Mouse (Mus musculus): ENCODE measurements around the gene Il9r. TPM values are rescaled to one million over a fixed set of nuclear protein-coding genes. Genes with fewer than 3 reads are reported as not detected.

The Il9r gene
- polyA plus RNA-seq, 1 experiment from 2014 or later = 0.13 TPM

- ATAC-seq (ENCODE audit: low read depth) (no peak), DNase-seq (no peak)
- peaks cover 98% of the 10 kb centered on the region for H3K36me3 ChIP-seq
- no peak overlapping the region for H3K4me2 ChIP-seq
- H3K4me3 ChIP-seq (replicated peaks) = no peak overlapping the region
- peak overlapping the region; percentile 81 for H3K9ac ChIP-seq
- no peaks in the 10 kb centered on the region for H3K9me3 ChIP-seq (replicated peaks)
- H3K27me3 ChIP-seq = no peaks in the 10 kb centered on the region
- peak overlapping the region; percentile 97 for H3K27ac ChIP-seq
- 60% methylated on average over 9 of the region's 9 CpGs for WGBS (ENCODE audit: insufficient replicate concordance)
- H3K4me1 ChIP-seq (replicated peaks) = peaks cover 58% of the 10 kb centered on the region
These were observed 36.8 kb upstream of the Il9r start for GRCm38 (mm10) chr11:32236712-32237410.

- no peak for ATAC-seq (ENCODE audit: low read depth)
- peak overlapping the region; percentile 97 for H3K27ac ChIP-seq
- no peaks in the 10 kb centered on the region for H3K9me3 ChIP-seq (replicated peaks)
- H3K36me3 ChIP-seq = peaks cover 98% of the 10 kb centered on the region
- WGBS (ENCODE audit: insufficient replicate concordance) = 89% methylated on average over 2 of the region's 2 CpGs
- no peak overlapping the region for H3K4me2 ChIP-seq
- no peak for DNase-seq
- H3K4me3 ChIP-seq (replicated peaks) = no peak overlapping the region
- H3K4me1 ChIP-seq (replicated peaks) = peaks cover 51% of the 10 kb centered on the region
- H3K9ac ChIP-seq = peak overlapping the region; percentile 24; the same call in 1 of the 2 replicates
- no peaks in the 10 kb centered on the region for H3K27me3 ChIP-seq
These were observed 36.1 kb upstream of the Il9r start for GRCm38 (mm10) chr11:32236132-32236531.

- 82% methylated on average over 3 of the region's 3 CpGs for WGBS (ENCODE audit: insufficient replicate concordance)
- peak overlapping the region; percentile 24; the same call in 1 of the 2 replicates for H3K9ac ChIP-seq
- H3K4me1 ChIP-seq (replicated peaks) = peaks cover 51% of the 10 kb centered on the region
- ATAC-seq (ENCODE audit: low read depth) (no peak), DNase-seq (no peak)
- H3K27me3 ChIP-seq = no peaks in the 10 kb centered on the region
- peak overlapping the region; percentile 97 for H3K27ac ChIP-seq
- peaks cover 98% of the 10 kb centered on the region for H3K36me3 ChIP-seq
- no peaks in the 10 kb centered on the region for H3K9me3 ChIP-seq (replicated peaks)
- H3K4me3 ChIP-seq (replicated peaks) = no peak overlapping the region
- H3K4me2 ChIP-seq = no peak overlapping the region
These were observed 35.6 kb upstream of the Il9r start for GRCm38 (mm10) chr11:32235646-32236045.

- H3K27me3 ChIP-seq = no peaks in the 10 kb centered on the region
- ATAC-seq (ENCODE audit: low read depth) (no peak), DNase-seq (no peak)
- peak overlapping the region; percentile 24; the same call in 1 of the 2 replicates for H3K9ac ChIP-seq
- no peak overlapping the region for H3K4me2 ChIP-seq
- WGBS (ENCODE audit: insufficient replicate concordance) = 88% methylated on average over 6 of the region's 6 CpGs
- H3K4me3 ChIP-seq (replicated peaks) = no peak overlapping the region
- peaks cover 47% of the 10 kb centered on the region for H3K4me1 ChIP-seq (replicated peaks)
- H3K27ac ChIP-seq = peak overlapping the region; percentile 97
- peaks cover 98% of the 10 kb centered on the region for H3K36me3 ChIP-seq
- no peaks in the 10 kb centered on the region for H3K9me3 ChIP-seq (replicated peaks)
These were observed 34.9 kb upstream of the Il9r start for GRCm38 (mm10) chr11:32234816-32235485.

DNA sequence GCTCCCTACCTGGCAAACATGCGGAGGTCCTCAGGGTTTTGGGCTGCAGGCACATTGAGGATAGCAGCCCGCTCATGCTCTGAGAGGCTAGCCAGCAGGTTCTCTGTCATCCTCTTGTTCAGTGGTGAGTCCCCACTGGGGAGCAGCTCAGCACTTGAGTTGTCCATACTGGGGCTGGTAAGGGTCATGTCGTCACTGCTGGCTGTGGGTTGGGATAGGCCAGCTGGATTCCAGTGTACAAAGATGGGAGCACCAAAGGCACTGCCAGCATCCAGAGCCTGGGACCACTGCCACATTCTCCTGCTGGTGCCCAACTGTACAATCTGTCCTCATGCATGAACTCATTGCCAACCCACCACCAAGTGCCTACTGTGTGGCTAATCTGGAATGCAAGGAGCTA lies 33.8 kb upstream of the Il9r start:
- Histone ChIP-seq H3K4me2 (no peak overlapping the region), H3K4me1 (replicated peaks) (peaks cover 38% of the 10 kb centered on the region), H3K27me3 (no peaks in the 10 kb centered on the region), H3K27ac (peak overlapping the region; percentile 27; the same call in 1 of the 2 replicates), H3K9me3 (replicated peaks) (no peaks in the 10 kb centered on the region), H3K4me3 (replicated peaks) (no peak overlapping the region), H3K36me3 (peaks cover 97% of the 10 kb centered on the region), H3K9ac (peak overlapping the region; percentile 18; the same call in 1 of the 2 replicates)
- DNase-seq = no peak
- 94% methylated on average over 3 of the region's 3 CpGs for WGBS (ENCODE audit: insufficient replicate concordance)
- ATAC-seq (ENCODE audit: low read depth) = no peak

GRCm38 (mm10) chr11:32232848-32233247 lies 32.8 kb upstream of the Il9r start:
- 89% methylated on average over 10 of the region's 10 CpGs for WGBS (ENCODE audit: insufficient replicate concordance)
- no peak for ATAC-seq (ENCODE audit: low read depth)
- Histone ChIP-seq H3K4me2 (no peak overlapping the region), H3K27ac (no peak overlapping the region; the same call in 1 of the 2 replicates), H3K36me3 (peaks cover 99% of the 10 kb centered on the region), H3K9ac (no peak overlapping the region), H3K4me3 (replicated peaks) (no peak overlapping the region), H3K27me3 (no peaks in the 10 kb centered on the region), H3K9me3 (replicated peaks) (no peaks in the 10 kb centered on the region), H3K4me1 (replicated peaks) (peaks cover 35% of the 10 kb centered on the region)
- DNase-seq = no peak

- DNase-seq (no peak), ATAC-seq (ENCODE audit: low read depth) (no peak)
- H3K9me3 ChIP-seq (replicated peaks) = no peaks in the 10 kb centered on the region
- no peak overlapping the region for H3K4me2 ChIP-seq
- no peak overlapping the region for H3K4me3 ChIP-seq (replicated peaks)
- peaks cover 82% of the 10 kb centered on the region for H3K36me3 ChIP-seq
- peaks cover 37% of the 10 kb centered on the region for H3K4me1 ChIP-seq (replicated peaks)
- H3K27me3 ChIP-seq = no peaks in the 10 kb centered on the region
- WGBS (ENCODE audit: insufficient replicate concordance) = 74% methylated on average over 2 of the region's 2 CpGs
- H3K9ac ChIP-seq = no peak overlapping the region
- H3K27ac ChIP-seq = peak overlapping the region; percentile 47
These were observed 31.0 kb upstream of the Il9r start for GRCm38 (mm10) chr11:32231125-32231524.

GRCm38 (mm10) chr11:32230220-32230619 lies 30.1 kb upstream of the Il9r start:
- DNase-seq (no peak), ATAC-seq (ENCODE audit: low read depth) (no peak)
- no peak overlapping the region for H3K4me2 ChIP-seq
- H3K36me3 ChIP-seq = peaks cover 73% of the 10 kb centered on the region
- peak overlapping the region; percentile 47 for H3K27ac ChIP-seq
- peaks cover 6% of the 10 kb centered on the region for H3K27me3 ChIP-seq
- no peak overlapping the region for H3K4me3 ChIP-seq (replicated peaks)
- peaks cover 39% of the 10 kb centered on the region for H3K4me1 ChIP-seq (replicated peaks)
- no peaks in the 10 kb centered on the region for H3K9me3 ChIP-seq (replicated peaks)
- WGBS (ENCODE audit: insufficient replicate concordance) = 78% methylated on average over 4 of the region's 4 CpGs
- no peak overlapping the region for H3K9ac ChIP-seq

DNA sequence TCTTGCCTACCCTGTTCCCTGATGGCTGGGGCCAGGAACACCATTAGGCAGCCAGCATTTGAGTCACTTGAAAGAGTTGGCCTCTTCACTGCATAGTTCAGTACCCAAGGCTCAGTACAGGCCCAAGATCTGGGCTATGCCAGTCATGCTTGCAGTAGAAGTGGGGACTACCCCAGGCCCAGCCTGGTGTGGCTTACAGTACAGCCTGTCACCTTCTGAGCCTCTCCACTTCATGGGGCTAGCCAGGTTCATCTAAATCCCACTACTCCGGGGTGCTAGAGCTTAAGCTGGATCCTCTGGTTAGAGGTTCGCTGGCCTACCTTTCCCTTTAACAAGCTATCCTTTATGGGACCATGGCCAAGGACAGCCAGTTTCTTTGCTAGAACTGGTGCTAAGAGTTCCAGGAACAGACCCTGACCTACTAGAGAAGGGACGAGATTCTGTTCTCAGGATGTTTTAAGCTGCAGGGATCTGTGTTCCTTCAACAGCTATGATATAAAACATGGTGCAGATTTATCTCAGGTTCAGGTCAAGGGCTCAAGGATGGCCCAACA lies 28.3 kb upstream of the Il9r start:
- Histone ChIP-seq H3K27me3 (peaks cover 25% of the 10 kb centered on the region), H3K27ac (peak overlapping the region; percentile 84), H3K4me3 (replicated peaks) (no peak overlapping the region), H3K4me1 (replicated peaks) (peaks cover 56% of the 10 kb centered on the region), H3K4me2 (peak overlapping the region; percentile 92; the same call in 1 of the 2 replicates), H3K36me3 (peaks cover 55% of the 10 kb centered on the region), H3K9me3 (replicated peaks) (no peaks in the 10 kb centered on the region), H3K9ac (peak overlapping the region; percentile 95; the same call in 1 of the 2 replicates)
- no peak for DNase-seq
- no peak for ATAC-seq (ENCODE audit: low read depth)
- WGBS (ENCODE audit: insufficient replicate concordance) = 80% methylated on average over 3 of the region's 3 CpGs

- WGBS (ENCODE audit: insufficient replicate concordance) = 92% methylated on average over 9 of the region's 9 CpGs
- Histone ChIP-seq H3K27me3 (peaks cover 33% of the 10 kb centered on the region), H3K4me2 (peak overlapping the region; percentile 92), H3K9me3 (replicated peaks) (no peaks in the 10 kb centered on the region), H3K27ac (peak overlapping the region; percentile 84), H3K9ac (peak overlapping the region; percentile 95), H3K36me3 (peaks cover 46% of the 10 kb centered on the region), H3K4me3 (replicated peaks) (peak overlapping the region; percentile 84), H3K4me1 (replicated peaks) (peaks cover 64% of the 10 kb centered on the region)
- ATAC-seq (ENCODE audit: low read depth) = no peak
- no peak for DNase-seq
These were observed 27.5 kb upstream of the Il9r start for GRCm38 (mm10) chr11:32227555-32227954.

DNA sequence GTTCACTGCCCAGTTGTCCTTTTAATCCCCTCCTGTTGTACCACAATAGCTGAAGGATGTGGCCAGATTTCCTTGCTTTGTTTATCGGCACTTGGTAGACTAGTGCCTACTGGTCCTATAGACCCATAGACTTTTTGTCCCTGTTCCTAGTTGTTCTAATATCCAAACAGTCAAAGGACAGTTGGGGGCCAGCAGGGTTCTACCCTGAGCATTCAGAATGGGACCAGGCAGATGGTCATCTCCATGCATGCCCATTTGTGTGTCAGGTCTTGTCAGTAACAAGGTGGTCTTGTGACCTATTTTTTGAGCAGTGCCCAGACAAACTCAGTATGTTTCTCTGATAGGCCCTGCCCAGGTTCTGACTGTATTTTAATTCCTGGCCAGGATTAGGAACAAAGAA lies 27.0 kb upstream of the Il9r start:
- ATAC-seq (ENCODE audit: low read depth) (no peak), DNase-seq (no peak)
- peaks cover 41% of the 10 kb centered on the region for H3K36me3 ChIP-seq
- WGBS (ENCODE audit: insufficient replicate concordance) = 22% methylated on average over 1 of the region's 1 CpGs
- H3K4me3 ChIP-seq (replicated peaks) = peak overlapping the region; percentile 84
- H3K27me3 ChIP-seq = peaks cover 38% of the 10 kb centered on the region
- H3K4me1 ChIP-seq (replicated peaks) = peaks cover 69% of the 10 kb centered on the region
- H3K9me3 ChIP-seq (replicated peaks) = no peaks in the 10 kb centered on the region
- peak overlapping the region; percentile 95 for H3K9ac ChIP-seq
- H3K27ac ChIP-seq = peak overlapping the region; percentile 84
- peak overlapping the region; percentile 92 for H3K4me2 ChIP-seq
